Mouse (Mus musculus) mesoderm, embryonic 11.5 days (tissue): Measurements from ENCODE around the gene Vmn1r229.

Experiments
- DNase-seq: peaks from one replicate; pipeline ENCODE4 v3.0.0-alpha.2; 2012; ENCODE audit warnings: low read depth, low spot score

Vmn1r229 gene

GRCm38 (mm10) chr17:20811255-20811654, at the start of gene Vmn1r229:
Gene Vmn1r229 (plus strand): TSS chr17:20811555.
- DNase-seq = no peak

- DNase-seq = no peak
These were observed 25.3 kb upstream of the Vmn1r229 start, which contains the start of gene Vmn1r228 for GRCm38 (mm10) chr17:20786057-20786456. Gene Vmn1r228 (minus strand): TSS chr17:20786157.

- DNase-seq = no peak
These were observed 28.8 kb downstream of the Vmn1r229 start, which contains the start of gene Vmn1r230 for GRCm38 (mm10) chr17:20840144-20840543. Gene Vmn1r230 (plus strand): TSS chr17:20840444.
